Mouse (Mus musculus) heart, adult 2 months (tissue): ENCODE results near the gene Erbb4. TPM values are rescaled to one million over a fixed set of nuclear protein-coding genes. Genes with fewer than 3 reads are reported as not detected.

Source experiments
- DNase-seq, 2 experiments: peaks; one replicate each; pipeline ENCODE4 v3.0.0; 2021
- H3K27ac ChIP-seq: fragments of 200-600 bp; 2 replicates; pipeline ENCODE4 v1.8.1; 2022
- H3K27me3 ChIP-seq: fragments of 200-500 bp; 2 replicates; pipeline ENCODE4 v1.6.1; 2012; ENCODE audit warnings: mild to moderate bottlenecking, low read length, inconsistent platforms, mixed read lengths; ENCODE audit not compliant: control insufficient read depth, insufficient read depth
- H3K36me3 ChIP-seq: fragments of 200-500 bp; 2 replicates; pipeline ENCODE4 v1.6.1; 2012; ENCODE audit warnings: low read length, inconsistent platforms; ENCODE audit not compliant: control insufficient read depth, insufficient read depth
- H3K4me1 ChIP-seq: fragments of 200-500 bp; 2 replicates; pipeline ENCODE4 v1.6.1; 2011; ENCODE audit warnings: low read length; ENCODE audit not compliant: control insufficient read depth, insufficient read depth
- H3K4me3 ChIP-seq: fragments of 200-600 bp; 2 replicates; pipeline ENCODE4 v1.8.1; 2022
- H3K79me2 ChIP-seq: fragments of 200-500 bp; replicated peaks from 2 replicates; pipeline ENCODE4 v1.6.1; 2012; ENCODE audit warnings: mild to moderate bottlenecking, inconsistent platforms, low read length, moderate library complexity, mixed read lengths; ENCODE audit not compliant: control insufficient read depth, insufficient read depth
- H3K9ac ChIP-seq: fragments of 200-500 bp; 2 replicates; pipeline ENCODE4 v1.6.1; 2012; ENCODE audit warnings: low read depth, mild to moderate bottlenecking, control low read depth, inconsistent platforms, low read length, mixed read lengths
- CTCF ChIP-seq: fragments of 200-600 bp; IDR thresholded peaks from 2 replicates; pipeline ENCODE4 v1.8.1; 2022; ENCODE audit warnings: antibody characterized with exemption, mild to moderate bottlenecking, moderate library complexity
- EP300 ChIP-seq: fragments of 200-500 bp; IDR thresholded peaks from 2 replicates; pipeline ENCODE4 v1.6.1; 2011; ENCODE audit warnings: low read depth, low read length, control low read depth; ENCODE audit not compliant: insufficient read depth
- POLR2A ChIP-seq: fragments of 200-500 bp; IDR thresholded peaks from 2 replicates; pipeline ENCODE4 v1.6.1; 2011; ENCODE audit warnings: mild to moderate bottlenecking, low read depth, low read length, control low read depth; ENCODE audit not compliant: insufficient read depth
- WGBS: fragments of 180-500 bp; shearing (Covaris S2); methylation state at CpG from one replicate; pipeline ENCODE4 v1.1.7; 2018; 5-methylcytosine and 5-hydroxymethylcytosine counted together
- intact Hi-C: fragments of 180-260 bp; cut with DNase I; formaldehyde crosslinking; loops from one replicate; pipeline ENCODE4 v1.15.1; 2025
- long read RNA-seq: library from polyadenylated mRNA; stranded (forward); transcript quantifications from one replicate; pipeline ENCODE4 v2.0.0, GENCODE M21; 2021
- polyA plus RNA-seq: library from polyadenylated mRNA; depleted of rRNA; stranded (reverse); fragments of >200 nt; gene quantifications from 2 replicates; pipeline ENCODE4 v1.2.3, GENCODE M21; 2012; rRNA removed
- total RNA-seq, 2 experiments: library from RNA; stranded (reverse); gene quantifications; 2 replicates each; pipeline ENCODE4 v1.2.3; 2021

Gene Erbb4
- total RNA-seq, result 10 to 100 TPM; 10.3 to 13.9 TPM
- 2.1 and 5.4 TPM in 2 replicates for polyA plus RNA-seq
- long read RNA-seq, partial matches to known transcripts, result 0 of 1 reads
- long read RNA-seq, other reads (novel, unspliced or antisense), result 1 of 1 reads

- DNase-seq, result peak; percentile 17 to 33
- intact Hi-C loops, result loop anchor here (5.0 to 10.0 kb wide), 3 partner anchors 130 to 605 kb away; no protein-coding TSS in a partner anchor
- Histone ChIP-seq H3K9ac (peak within 1 kb of the TSS; percentile 77), H3K79me2 (no peaks in the 10 kb centered on the region), H3K36me3 (no peaks in the 10 kb centered on the region), H3K4me3 (peak within 1 kb of the TSS; percentile 60), H3K27ac (peak within 1 kb of the TSS; percentile 92), H3K27me3 (peaks cover 2% of the 10 kb centered on the region), H3K4me1 (no peaks in the 10 kb centered on the region; the same call in 1 of the 2 replicates)
- TF ChIP-seq POLR2A (no peak), CTCF (no peak), EP300 (no peak)
- 1% methylated on average over 63 of the region's 63 CpGs for WGBS
These were observed at the start of gene Erbb4 for GRCm38 (mm10) chr1:69107485-69108158. TSS of gene Erbb4 (minus strand) at chr1:69108059.

GRCm38 (mm10) chr1:69157346-69157745 is 49.5 kb upstream of the Erbb4 start:
- intact Hi-C loops, result no loop called here
- 66% methylated on average over 2 of the region's 2 CpGs for WGBS
- no peaks in the 10 kb centered on the region for H3K79me2 ChIP-seq
- DNase-seq, result no peak
- H3K27me3 ChIP-seq, result no peaks in the 10 kb centered on the region
- H3K36me3 ChIP-seq, result no peaks in the 10 kb centered on the region
- no peak overlapping the region for H3K9ac ChIP-seq
- H3K27ac ChIP-seq, result no peak overlapping the region
- no peaks in the 10 kb centered on the region for H3K4me1 ChIP-seq
- no peak overlapping the region for H3K4me3 ChIP-seq
- TF ChIP-seq CTCF (no peak), POLR2A (no peak), EP300 (no peak)

GRCm38 (mm10) chr1:69141341-69141740 is 33.5 kb upstream of the Erbb4 start:
- intact Hi-C loops, result no loop called here

DNA sequence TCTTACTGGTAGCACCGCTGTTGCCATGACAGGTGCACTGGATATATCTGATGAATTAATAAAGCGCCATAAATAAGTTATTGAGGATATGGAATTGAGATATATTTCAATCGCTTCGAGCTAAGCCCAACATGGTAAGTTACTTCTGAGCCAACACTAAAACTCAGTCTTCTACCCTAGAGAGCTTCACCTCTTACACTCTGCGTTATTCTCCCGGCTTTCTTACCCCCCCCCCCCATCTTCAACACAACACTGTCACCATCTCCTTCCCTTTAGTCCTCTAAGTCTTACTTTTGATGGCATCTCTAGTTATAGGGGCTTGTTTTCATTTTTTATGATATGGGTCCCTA is 31.6 kb upstream of the Erbb4 start:
- intact Hi-C loops, result loop anchor here (2.0 to 5.0 kb wide), 3 partner anchors 1033 to 1662 kb away; no protein-coding TSS in a partner anchor
- Histone ChIP-seq H3K4me1 (no peaks in the 10 kb centered on the region), H3K4me3 (no peak overlapping the region), H3K36me3 (no peaks in the 10 kb centered on the region), H3K27me3 (no peaks in the 10 kb centered on the region), H3K27ac (no peak overlapping the region), H3K9ac (no peak overlapping the region), H3K79me2 (no peaks in the 10 kb centered on the region)
- WGBS, result 44% methylated on average over 6 of the region's 6 CpGs
- no peak for TF ChIP-seq EP300
- TF ChIP-seq POLR2A, result no peak
- no peak for TF ChIP-seq CTCF
- no peak for DNase-seq

More at GRCm38 (mm10) chr1:69141341-69141740, 33.5 kb upstream of the Erbb4 start:
- H3K79me2 ChIP-seq, result no peaks in the 10 kb centered on the region
- H3K27ac ChIP-seq, result no peak overlapping the region
- H3K4me3 ChIP-seq, result no peak overlapping the region
- no peaks in the 10 kb centered on the region for H3K4me1 ChIP-seq
- TF ChIP-seq EP300, result no peak
- no peak for TF ChIP-seq CTCF
- TF ChIP-seq POLR2A, result no peak
- no peaks in the 10 kb centered on the region for H3K27me3 ChIP-seq
- no peak overlapping the region for H3K9ac ChIP-seq
- no peaks in the 10 kb centered on the region for H3K36me3 ChIP-seq
- no peak for DNase-seq

DNA sequence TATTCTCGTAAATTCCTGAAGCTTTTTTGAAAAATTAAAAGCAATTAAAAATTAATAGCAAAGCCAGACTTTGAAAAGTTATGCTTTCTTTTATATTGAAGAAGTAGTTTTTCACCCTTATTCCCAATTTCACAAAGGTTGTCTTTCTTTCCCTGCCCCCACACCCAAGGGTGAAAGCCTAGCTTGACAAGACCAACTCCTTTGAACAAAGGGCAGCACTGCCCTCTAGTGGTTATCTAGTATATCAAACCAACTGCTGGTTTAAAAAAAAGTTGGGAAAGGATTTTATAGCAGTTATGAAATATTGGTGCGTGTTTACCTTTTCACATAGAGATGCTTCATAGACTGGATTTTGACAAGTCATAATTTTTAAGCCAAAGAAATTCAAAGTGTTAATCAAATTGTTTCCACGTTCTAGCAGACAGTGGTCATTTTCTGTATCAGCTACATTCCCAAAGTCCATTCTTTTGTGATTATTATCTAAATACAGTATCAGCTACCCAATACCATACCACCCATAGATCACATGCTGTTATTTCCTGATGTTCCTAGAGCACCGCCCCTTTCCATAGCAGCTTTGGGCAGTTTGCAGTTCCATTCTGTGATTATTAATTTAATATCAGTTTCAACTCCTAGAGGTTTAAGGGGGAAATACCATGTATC is 31.1 kb upstream of the Erbb4 start:
- no peaks in the 10 kb centered on the region for H3K27me3 ChIP-seq
- H3K36me3 ChIP-seq, result no peaks in the 10 kb centered on the region
- 27% methylated on average over 4 of the region's 4 CpGs for WGBS
- intact Hi-C loops, result loop anchor here (2.0 to 5.0 kb wide), 3 partner anchors 1032 to 1662 kb away; no protein-coding TSS in a partner anchor
- no peak overlapping the region for H3K27ac ChIP-seq
- DNase-seq, result no peak
- H3K4me1 ChIP-seq, result no peaks in the 10 kb centered on the region
- no peaks in the 10 kb centered on the region for H3K79me2 ChIP-seq
- no peak overlapping the region for H3K4me3 ChIP-seq
- TF ChIP-seq CTCF, result peak; percentile 83
- TF ChIP-seq POLR2A, result no peak
- H3K9ac ChIP-seq, result no peak overlapping the region
